Mouse (Mus musculus): ENCODE measurements at regions not wholly inside any gene's neighbourhood (a gene's known extent, or its start where the extent isn't known, plus 50 kb on each side); places are given as distances from the start of the nearest gene placed in this dataset.

- no peak for DNase-seq (ENCODE audit: extremely low spot score in 1 of 2, low spot score in 1 of 2)
Measured at GRCm38 (mm10) chr6:66478326-66478964, 56.7 kb upstream of the Mad2l1 start.

- DNase-seq (ENCODE audit: extremely low spot score in 1 of 2, low spot score in 1 of 2): no peak
Measured at GRCm38 (mm10) chr6:66479576-66479975, 55.6 kb upstream of the Mad2l1 start.

GRCm38 (mm10) chr6:66480207-66480606 lies 55.0 kb upstream of the Mad2l1 start:
- no peak for DNase-seq (ENCODE audit: extremely low spot score in 1 of 2, low spot score in 1 of 2)

- no peak for DNase-seq (ENCODE audit: extremely low spot score in 1 of 2, low spot score in 1 of 2)
Measured at GRCm38 (mm10) chr6:66482797-66483196, 52.4 kb upstream of the Mad2l1 start.

Measured in frontal cortex, adult 2 months (tissue).